Mouse (Mus musculus) testis, postnatal 10 days (tissue): ENCODE measurements around the gene Acss3.

Experiments
- DNase-seq: peaks from one replicate; pipeline ENCODE4 v3.0.0; 2021; ENCODE audit warnings: low spot score

Gene Acss3

DNA sequence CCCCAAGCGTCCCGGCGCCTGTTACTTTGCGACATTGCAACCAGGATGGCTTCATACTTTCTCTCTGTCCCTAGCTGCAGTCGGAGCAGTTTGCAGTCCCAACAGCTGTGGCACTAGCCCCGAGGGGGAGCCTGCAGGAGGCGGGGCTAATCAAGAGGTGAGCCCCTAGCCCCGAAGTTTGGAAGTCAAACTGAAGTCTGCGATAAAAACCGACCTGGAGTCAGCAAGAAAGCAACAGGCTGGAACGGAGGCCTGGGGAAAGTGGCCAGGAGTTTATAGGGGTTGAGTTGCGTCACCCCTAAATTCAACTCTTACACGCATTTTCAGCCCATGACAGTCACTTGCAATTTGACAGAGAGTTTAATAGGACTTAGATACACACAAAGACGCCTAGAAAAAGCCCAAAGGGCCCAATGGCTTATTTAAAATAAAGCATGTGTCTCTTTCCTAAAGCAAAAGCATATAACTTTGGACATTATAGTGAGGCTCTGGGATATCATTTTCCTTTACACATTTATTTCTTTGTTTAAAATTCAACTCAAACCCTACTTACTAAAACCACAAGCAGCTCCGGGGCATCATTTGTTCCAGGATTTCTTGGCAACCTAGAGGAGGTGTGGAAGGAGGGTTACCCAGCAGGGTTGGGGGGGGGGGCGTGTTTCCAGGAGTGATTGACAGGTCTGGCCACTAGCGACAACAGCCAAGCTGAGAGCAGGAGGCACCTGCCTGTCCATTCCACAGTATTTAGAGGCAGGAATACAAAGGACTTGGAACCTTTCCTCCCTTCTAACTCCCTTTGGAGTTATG is at the start of gene Acss3:
TSS of gene Acss3 (minus strand) at position 140 of the 807 bp plus-strand sequence.
- DNase-seq, result peak; percentile 62

DNA sequence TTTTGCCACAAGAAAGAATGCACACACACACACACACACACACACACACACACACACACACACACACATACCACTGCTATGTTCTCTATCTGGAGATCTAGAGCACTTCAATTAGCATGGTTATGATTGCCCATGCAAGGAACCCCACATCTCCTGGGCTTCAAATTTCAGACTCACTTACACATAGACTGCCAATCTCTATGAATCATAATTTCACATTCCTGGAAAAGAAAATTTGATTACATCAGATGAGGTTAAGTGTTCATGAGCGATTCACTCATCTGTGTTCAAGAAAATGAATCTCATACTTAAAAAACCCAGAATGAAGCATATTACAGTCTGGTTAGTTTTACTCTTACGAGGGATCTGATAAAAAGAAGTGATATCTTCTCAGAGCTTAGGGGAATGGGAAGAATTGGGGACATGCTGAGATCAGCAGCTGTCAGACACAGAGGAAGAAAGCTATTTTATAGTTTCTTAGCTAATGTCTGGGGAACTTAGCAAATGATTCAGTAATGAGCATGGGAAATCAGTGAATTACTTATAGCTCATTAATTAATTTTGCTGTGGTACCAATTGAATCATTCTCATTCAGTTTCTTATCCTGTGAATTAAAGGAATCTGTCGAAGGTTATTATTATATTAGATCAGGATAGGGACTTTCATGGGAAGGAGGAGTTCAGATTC is 48.7 kb upstream of the Acss3 start:
- DNase-seq, result no peak

DNA sequence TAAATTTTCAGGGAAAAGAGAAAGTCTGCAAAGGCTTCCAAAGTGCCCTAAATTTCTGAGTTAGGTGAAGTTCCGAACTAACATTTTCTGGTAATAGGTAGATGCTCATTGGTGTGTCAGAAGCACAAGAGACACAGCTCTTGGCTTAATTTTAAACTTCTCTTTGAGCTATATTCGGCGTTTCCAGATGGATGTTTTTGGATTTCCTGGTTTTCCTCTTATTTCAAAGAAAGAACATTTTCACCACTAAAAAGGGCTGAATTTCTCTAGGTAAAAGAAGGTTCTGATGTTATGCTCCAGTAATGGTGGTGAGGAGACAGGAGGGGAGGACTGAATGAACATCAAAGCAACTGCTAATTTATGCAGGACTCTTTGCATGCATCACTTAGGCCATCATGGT is 43.0 kb upstream of the Acss3 start:
- no peak for DNase-seq

DNA sequence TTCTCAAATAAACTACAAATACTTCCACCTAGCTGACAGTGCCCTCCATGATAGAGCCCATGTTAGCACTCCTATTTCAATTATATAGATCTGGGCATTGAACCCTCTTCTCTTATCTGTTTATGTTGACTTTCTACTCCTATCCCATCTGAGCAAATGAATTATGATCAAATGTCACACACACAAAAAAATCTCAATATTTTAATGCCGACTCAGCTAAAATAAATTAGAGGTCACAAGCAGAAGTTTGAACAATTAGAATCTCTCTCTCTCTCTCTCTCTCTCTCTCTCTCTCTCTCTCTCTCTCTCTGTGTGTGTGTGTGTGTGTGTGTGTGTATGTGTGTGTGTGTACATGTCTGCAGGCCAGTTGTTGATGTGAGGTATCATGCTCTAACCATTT is 25.3 kb upstream of the Acss3 start:
- no peak for DNase-seq

DNA sequence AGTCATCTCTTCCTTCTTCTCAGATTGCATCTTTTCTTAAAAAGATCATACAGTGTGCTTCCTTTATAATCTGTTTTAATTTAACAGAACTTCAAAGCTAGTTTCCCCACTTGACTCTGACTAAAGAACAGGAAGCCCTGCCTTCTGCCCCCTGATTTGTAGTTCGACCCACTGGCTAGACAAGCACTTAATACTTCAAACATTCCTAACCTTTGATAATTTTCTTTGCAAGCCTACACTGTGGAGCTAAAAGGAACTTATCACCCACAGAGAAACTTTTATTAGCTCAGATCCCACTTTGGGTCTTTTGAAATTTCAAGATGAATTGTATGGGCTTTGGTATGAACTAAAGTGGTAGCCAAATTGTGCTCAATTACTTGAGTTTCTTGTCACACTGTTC is 20.5 kb upstream of the Acss3 start:
- DNase-seq, result no peak

DNA sequence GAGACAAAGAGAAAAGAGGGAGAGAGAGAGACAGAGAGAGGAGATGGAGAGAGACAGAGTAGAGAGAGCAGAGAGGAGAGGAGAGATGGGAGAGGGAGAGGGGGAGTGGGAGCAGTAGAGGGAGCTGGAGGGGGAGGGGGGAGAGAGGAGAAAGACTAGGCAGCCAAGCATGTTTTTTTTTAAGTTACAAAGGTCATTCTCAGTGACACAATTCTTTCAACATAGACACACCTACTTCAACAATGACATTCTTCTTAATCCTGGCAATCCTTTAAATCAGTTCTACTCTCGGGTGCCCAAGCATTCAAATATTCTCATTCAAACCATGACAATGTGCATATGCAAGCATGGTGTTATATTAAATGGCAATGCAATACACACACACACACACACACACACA is 19.4 kb upstream of the Acss3 start:
- DNase-seq, result no peak

DNA sequence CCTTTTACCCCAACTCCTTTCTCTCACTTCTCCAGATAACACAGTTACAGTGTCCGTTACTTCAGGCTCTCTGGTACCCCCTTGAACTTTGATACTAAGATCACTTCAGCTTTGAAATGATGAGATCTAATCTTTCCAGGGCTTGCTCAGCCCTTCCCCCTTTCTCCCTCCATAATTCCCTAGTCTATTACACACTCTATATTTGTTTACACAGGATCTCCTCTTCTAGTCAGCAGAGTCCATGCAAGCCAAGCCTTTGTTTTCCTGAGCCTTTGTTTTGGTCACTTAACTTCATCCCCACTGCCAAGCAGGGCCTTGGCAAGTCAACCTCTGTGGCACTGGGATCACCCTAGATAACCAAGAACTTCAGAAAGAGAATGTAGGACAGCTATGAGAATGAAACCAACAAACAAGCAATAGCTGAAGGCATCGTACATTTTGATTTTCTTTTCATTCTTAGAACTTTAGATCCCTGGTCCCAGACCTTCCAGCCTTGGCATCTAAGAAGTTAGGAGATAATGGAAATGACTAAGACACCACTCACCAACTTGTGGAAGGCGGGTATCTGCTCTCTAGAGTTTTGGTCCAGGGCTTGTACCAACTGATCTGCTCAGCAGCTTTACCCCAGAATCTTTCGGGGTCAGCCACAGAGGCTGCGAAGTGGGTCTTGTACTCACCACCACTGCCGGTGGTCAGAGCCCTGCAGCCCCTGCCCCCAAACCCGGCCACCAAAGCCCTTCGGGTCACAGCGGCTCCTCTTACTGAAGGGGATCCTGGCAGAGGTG is 532 bp downstream of the Acss3 start:
- DNase-seq, result no peak

DNA sequence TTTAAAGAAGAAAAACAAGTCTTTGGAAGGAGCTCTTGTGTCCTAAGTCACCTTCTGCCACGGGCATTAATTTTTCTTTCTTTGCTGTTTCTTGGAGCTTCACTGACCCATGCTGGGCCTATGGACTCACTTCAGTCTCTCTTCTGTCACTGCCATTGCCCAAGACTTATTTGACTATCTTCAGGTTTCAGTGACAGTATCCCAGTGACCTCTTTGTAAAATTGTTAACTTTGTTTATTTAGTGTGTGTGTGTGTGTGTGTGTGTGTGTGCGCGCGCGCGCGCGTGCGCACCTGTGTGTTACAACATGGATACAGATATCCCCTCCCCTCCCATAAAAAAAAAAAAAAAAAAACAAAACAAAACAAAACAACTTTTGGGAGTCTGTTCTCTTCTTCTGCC is 2.2 kb downstream of the Acss3 start:
- DNase-seq, result no peak

DNA sequence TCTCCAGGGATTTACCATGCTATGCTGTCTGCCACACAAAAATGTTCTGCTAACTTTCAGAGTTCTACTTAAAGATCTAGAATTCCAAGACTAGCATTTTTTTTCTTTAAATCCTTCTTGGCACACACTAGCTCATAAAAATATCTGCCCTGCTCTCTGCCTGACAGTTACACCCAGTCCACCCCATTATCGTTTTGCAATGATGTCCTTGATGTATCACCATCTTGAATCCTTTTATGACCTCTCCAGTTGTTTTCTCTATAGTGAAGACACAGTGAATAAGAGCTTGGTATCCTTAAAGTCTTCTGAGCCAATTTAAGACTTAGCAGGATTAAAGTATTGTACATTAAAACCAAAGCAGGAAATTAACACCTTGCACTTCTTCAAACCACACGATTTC is 4.3 kb downstream of the Acss3 start:
- no peak for DNase-seq

DNA sequence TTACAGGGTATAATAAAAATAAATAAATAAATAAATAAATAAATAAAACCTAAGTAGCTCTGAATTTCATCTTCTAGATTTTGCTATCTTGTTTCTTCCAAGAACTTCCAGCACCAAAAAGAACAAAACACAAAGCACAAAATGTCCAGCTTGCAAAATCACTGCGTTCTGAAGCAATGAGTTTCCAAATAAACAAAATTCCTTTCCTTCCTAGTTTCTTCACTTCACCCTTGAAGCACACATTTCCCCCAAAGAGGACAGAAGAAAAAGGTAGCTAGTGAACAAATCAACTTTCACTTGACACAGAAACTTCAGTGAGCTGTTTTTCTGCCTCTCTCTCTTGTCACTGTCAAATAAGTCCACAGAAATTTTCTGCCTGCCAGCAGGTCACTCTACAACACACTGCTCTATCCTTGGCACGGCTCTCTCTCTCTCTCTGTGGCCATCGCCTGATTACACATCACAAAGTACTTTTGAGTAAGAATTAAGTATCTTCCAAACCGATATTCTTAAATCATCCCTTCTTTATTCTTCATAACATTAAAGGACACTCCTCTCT is 6.7 kb downstream of the Acss3 start:
- DNase-seq, result no peak

DNA sequence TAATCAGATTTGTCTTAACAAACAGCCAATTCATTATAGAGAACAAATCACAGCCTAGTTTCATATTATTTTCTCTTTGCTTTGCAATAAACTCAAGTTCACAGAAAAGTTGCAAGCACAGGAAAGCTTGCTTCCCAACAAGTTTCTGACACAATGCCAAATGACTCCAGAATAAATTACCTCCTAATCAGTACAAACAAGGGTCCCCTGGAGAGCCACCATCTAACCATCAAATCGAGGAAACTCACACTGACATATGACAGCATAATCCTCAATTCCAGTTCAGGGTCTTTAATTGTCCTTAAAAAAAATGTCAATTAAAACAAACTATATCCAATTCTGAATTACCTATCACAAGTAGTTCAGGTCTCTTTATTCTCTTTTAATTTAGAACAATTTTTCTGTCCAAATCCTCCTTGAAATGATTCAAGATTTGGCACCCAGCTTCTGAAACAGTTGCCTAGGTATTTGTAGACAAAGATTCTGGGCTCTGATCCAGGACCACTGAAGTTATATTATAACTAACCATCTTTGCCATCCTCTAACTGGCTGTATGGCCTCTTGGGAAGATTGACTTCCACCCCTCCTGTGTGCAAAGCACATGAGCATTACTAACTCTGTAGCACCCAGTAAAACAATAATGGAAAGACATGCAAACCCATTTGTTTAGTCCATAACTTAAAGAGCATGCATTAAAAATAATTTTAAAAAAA is 7.4 kb downstream of the Acss3 start:
- no peak for DNase-seq

DNA sequence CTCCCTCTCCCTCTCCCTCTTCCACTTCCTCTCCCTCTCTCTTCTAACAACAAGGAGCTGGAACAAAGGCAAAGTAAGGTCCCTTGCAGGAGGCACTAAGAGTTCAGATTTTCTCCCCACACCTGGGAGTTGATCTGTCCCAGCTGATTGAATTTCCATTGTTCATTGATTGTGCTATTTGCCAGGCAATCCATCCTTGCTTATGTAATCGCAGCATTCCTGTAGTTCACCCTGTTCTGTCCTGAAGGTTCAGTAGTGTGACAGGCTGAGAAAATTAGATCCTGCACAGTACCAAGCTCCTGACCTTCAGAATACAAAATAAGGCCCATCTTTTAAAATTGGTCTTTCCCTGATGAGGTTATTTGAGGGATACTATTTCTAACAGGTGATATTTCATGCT is 8.3 kb downstream of the Acss3 start:
- no peak for DNase-seq

DNA sequence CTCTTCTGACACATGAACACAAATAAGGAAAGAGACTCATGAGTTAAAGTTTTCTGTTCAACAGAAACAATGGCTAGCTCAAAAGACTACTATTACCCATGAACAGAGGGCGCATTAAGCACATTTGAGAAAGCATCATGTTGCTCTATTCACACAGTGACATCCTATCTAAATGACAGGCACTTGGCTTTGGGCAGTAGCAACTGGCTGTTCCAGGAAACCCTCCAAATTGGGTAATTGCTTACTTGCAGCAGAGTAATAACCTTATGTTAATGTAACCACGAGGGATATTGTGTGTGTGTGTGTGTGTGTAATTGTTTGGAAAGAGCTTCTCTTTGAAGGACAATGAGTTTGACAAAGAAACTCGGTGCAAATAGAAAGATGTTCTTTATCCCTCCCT is 29.0 kb downstream of the Acss3 start:
- no peak for DNase-seq

DNA sequence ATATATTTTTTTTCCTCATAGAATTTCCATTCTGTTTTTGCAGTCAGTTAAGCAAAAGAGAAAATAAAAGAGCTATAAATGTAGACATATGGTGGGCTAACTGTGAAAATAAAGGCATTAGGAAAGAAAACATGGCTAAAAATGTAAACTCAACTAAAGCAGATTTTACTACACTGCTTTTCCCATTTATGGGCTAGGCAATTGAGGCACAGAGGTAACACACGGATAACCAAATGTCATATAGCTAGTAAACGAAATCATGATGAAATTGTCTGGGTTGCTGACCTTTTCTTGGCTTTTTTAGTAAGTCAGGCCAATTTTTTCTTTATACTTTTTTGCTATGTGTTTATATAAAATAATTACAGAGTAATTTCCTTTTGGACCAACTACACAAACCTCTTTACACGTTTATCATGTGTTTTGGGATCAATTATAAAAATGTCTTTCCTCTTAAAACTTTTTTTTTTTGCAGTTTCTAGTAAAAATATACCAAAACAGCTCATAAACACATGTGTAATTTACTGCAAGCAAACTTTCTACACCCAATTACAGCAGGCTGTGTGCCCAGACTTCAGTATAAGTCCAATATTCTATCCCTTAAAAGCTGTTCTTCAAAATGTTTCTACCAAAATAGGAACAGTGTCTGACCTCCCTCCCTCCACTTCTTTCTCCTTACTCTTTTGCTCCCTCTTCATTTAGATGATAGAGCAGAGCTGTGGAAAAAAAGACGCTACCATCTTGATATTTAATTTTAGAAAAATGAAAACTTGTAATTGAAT is 69.4 kb downstream of the Acss3 start:
- no peak for DNase-seq

DNA sequence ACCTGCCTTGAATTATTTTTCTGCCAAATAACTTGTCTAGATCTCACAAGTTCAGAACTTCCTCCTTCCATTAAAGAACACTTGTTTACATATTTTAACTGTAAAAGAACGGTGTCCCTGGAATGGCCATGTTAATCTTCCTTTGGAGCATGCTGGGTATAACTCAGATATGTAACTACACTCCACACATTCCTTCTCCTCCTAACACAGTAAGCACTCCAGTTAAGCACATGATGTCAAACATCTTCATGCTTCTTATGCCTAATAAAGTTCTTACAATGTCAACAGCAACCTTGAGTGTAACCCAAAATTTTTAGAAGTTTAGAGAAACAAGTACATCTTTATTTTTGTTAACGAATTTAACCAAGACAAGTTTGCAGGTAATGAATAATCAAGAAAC is 73.0 kb downstream of the Acss3 start:
- no peak for DNase-seq

DNA sequence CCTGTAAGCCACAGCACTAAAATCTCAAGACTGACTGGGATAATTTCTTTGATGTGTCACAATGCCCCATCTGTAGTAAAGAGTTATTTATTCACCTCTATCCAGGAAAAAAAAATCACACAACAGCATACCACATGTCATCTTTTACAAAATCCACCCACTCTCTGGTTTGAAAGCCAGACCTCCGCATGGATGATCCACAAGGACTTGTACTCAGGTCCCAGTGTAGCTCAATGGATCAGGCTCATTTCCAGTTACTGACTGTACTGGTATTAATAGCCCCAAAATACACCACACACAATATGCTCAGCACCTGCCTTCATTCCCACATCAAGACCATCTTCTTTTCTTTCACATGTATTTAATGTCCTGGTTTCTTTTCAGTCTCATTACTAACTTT is 80.8 kb downstream of the Acss3 start:
- no peak for DNase-seq

DNA sequence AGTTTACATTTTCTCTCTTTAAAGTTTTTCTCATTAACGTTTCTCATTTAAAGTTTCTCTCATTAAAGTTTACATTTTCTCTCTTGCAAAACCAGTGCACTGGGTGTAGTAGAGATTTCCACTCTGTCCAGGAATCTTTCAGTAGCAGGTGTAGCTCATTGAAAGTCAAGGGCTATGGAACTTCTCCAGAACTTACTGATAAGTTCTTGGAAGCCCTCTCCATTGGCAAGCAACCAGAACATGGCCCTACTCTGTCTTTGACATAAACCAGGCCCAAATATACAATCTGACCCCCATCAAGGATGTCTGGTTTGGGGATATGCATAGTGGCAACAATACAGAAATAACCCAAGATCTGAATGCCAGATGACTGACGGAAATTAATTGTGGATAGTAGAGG is 82.6 kb downstream of the Acss3 start:
- no peak for DNase-seq

DNA sequence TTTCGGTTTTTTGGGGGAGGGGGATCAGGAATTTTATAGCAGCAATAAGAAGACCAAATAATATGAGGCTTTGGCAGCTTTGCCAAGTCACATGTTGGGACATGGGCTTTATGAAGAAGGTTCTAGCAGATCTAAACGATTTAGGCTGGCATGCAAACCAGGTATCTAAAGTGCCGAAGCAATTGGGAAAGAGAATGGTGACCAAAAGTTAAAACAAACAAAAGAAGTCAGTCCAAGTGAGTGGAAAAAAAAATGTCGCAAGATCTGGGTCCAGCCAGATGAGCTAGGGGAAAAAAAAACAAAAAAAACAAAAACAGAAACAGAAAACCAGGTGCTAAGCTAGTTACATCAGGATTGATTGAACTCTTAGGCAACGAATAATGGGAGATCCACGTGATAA is 83.1 kb downstream of the Acss3 start:
- DNase-seq, result no peak

DNA sequence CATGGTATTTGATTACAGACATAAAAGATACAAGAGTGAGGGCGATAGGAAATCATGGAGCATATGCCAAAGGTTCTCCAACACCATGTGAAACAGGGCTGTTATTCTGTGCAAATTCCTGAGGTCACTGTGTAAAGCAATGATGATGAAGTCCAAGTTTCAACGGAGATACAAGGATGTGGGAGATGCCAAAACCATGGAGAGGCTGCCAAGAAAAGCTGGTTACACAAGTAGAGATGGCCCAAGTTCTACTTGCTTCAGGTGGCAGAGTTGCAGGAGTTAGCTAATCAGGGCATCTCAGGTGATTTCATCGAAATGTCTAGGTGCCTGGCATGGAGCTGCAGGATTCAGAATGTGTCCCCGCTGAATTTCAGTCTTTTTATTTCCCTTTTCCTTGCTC is 84.3 kb downstream of the Acss3 start:
- no peak for DNase-seq

DNA sequence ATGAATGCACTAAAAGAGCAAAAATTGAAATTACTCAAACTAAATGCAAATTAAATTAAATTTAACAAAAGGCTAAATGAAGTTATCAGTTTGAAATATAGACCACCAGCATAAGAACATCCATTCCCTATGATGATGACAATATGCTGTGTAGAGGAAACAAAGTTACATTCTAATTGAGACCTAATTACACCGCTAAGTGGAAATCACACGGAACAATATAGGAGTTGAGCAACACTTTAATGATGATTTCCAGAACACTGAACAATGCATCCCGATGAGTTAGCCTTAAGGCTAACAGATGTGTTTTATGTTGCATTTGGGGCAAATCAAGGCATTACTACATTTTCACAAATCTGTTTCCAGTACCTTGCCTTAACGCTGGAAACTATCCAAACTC is 99.2 kb downstream of the Acss3 start:
- no peak for DNase-seq

DNA sequence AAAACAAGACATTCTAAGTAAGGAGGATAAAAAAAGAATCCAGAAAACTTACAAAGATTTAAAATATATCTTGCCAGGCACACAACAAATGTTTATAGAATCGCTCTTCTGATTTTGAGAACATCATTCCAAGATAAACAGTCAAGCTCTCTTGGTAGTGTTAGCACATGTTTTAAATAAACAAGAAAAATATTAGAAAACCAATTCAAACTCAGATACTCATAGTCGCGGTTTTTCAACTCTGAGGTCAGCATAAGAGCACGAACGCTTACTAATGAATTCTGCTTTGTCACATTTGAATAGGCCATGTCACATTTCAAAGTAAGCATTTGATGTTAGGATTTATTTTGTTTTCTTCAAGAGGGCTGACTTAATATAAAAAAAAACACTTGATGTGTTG is 102.3 kb downstream of the Acss3 start:
- no peak for DNase-seq
